Mouse (Mus musculus): Measurements from ENCODE around the gene Col9a2. TPM values are rescaled to one million over a fixed set of nuclear protein-coding genes. Genes with fewer than 3 reads are reported as not detected.
"Not testable (repeated sequence)": the region's sequence is repeated elsewhere in the genome, so short reads cannot be mapped to it uniquely, and the experiment has no call there.

Gene Col9a2
- polyA plus RNA-seq, 1 experiment from 2014 or later: 78.8 TPM

DNA sequence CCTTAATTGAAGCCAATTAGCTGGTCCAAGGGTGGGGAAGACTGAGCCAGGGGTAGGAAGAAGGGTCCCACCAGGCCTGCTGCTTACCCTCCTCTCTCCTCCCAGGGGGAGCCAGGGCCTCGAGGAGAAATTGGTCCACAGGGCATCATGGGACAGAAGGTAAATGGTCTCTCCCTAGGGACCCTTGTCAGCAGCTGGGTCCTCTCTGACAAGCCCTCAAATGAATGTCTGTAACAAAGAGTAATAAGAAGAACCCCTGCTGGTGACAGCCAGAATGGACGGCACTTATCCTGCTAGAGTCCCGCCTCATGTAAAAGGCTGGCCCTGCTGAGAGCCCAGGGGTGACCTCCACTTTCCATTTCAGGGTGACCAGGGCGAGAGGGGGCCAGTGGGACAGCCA, 12.7 kb downstream of the Col9a2 start:
- 23% methylated on average over 4 of the region's 4 CpGs for WGBS

DNA sequence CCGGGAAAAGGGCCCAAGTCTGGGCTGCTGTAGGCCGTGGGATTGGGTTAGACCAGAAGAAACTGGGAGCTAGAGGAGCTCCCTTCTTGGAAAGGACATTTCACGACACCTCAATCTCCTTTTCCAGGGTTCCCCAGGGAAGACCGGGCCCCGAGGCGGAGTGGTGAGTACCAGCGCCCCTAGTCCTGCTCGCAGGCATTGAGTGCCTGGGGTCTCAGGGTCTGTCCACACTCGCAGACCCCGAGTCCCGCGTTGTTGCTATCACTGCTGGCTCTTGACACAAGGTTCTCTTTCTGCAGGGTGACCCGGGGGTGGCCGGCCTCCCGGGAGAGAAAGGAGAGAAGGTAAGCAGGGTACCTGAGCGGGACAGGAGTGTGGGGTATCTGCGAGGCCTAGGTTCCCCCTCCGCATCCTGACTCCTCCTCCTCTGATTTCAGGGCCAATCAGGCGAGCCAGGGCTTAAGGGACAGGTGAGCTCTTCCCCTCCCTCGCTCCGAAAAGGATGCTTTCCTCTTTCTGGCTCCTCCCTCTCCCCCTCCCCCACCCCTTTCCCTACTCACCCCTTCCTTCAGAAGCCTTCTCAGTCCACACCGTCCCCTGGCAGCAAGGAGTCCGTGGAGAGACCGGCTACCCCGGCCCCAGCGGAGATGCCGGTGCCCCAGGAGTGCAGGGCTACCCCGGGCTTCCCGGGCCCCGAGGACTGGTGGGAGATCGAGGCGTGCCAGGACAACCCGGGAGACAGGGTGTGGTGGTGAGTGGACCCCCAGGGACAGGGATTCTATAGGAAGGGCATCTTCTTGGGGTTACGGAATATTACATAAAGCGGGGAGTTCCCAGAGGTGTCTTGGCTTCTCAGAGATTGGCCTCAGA, 13.5 kb downstream of the Col9a2 start:
- H3K4me3 ChIP-seq (replicated peaks): peak overlapping the region; percentile 24
- no peaks in the 10 kb centered on the region for H3K9me3 ChIP-seq
- peaks cover 59% of the 10 kb centered on the region for H3K36me3 ChIP-seq
- peak overlapping the region; percentile 44 for H3K4me2 ChIP-seq
- peaks cover 33% of the 10 kb centered on the region for H3K27me3 ChIP-seq
- 8% methylated on average over 35 of the region's 35 CpGs for WGBS
- H3K9ac ChIP-seq (replicated peaks): no peak overlapping the region
- ATAC-seq (ENCODE audit: insufficient number of reproducible peaks, insufficient read depth, low FRiP score, low TSS enrichment, low read depth): no peak; the same call in 1 of the 2 replicates
- no peak overlapping the region for H3K27ac ChIP-seq
- H3K4me1 ChIP-seq (replicated peaks): peaks cover 6% of the 10 kb centered on the region; the same call in 1 of the 2 replicates

More for the DNA sequence above, 12.7 kb downstream of the Col9a2 start:
- H3K4me2 ChIP-seq: no peak overlapping the region
- H3K4me1 ChIP-seq (replicated peaks): peaks cover 6% of the 10 kb centered on the region; the same call in 1 of the 2 replicates
- no peaks in the 10 kb centered on the region for H3K9me3 ChIP-seq
- peaks cover 59% of the 10 kb centered on the region for H3K36me3 ChIP-seq
- H3K4me3 ChIP-seq (replicated peaks): no peak overlapping the region
- peaks cover 33% of the 10 kb centered on the region for H3K27me3 ChIP-seq
- no peak overlapping the region for H3K27ac ChIP-seq
- no peak for ATAC-seq (ENCODE audit: insufficient number of reproducible peaks, insufficient read depth, low FRiP score, low TSS enrichment, low read depth)
- no peak overlapping the region for H3K9ac ChIP-seq (replicated peaks)

DNA sequence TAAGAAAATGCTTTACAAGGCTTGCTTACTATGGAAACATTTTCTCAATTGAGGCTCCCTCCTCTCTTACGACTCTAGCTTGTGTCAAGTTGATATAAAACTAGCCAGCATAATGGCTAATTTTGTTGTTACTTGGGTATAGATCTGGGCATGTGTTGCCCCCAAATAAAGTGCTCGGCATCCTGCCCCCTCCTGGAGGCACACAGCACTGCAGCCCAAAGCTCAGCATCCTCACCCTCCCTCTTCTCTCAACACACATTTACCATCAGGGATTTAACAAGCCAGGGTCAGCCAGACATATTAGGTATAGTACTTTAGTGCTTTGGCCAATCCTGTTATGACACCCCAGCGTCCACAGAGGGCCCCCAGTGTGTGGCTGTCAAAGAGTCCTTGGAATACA, 17.2 kb downstream of the Col9a2 start:
- peaks cover 57% of the 10 kb centered on the region for H3K36me3 ChIP-seq
- H3K9me3 ChIP-seq: no peaks in the 10 kb centered on the region
- H3K9ac ChIP-seq (replicated peaks): no peak overlapping the region
- H3K4me1 ChIP-seq (replicated peaks): peaks cover 6% of the 10 kb centered on the region; the same call in 1 of the 2 replicates
- H3K27me3 ChIP-seq: peaks cover 25% of the 10 kb centered on the region
- no peak overlapping the region for H3K4me3 ChIP-seq (replicated peaks)
- WGBS: 49% methylated on average over 3 of the region's 3 CpGs
- ATAC-seq (ENCODE audit: insufficient number of reproducible peaks, insufficient read depth, low FRiP score, low TSS enrichment, low read depth): no peak
- no peak overlapping the region for H3K27ac ChIP-seq
- no peak overlapping the region for H3K4me2 ChIP-seq

DNA sequence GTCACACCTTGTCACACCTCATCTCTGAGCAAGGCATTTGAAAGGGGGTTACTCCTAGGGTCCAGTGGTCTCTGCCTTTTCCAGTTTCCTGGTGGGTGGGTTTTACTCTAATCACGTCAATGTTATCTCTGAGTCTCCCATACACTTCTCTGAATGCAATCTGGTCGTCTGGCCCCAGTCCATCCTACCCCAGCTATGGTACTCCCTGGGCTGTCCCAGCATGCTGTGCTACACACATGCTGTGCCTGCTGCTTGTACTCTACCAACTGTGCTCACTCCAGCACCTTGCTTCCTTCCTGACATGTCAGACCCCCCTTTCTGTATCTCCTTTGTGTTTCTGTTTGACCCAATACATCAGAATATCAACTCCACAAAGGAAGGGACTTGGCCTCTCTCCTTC, 17.8 kb downstream of the Col9a2 start:
- no peak overlapping the region for H3K4me2 ChIP-seq
- peaks cover 18% of the 10 kb centered on the region for H3K27me3 ChIP-seq
- no peak overlapping the region for H3K27ac ChIP-seq
- peaks cover 6% of the 10 kb centered on the region; the same call in 1 of the 2 replicates for H3K4me1 ChIP-seq (replicated peaks)
- H3K36me3 ChIP-seq: peaks cover 55% of the 10 kb centered on the region
- H3K9ac ChIP-seq (replicated peaks): no peak overlapping the region
- H3K4me3 ChIP-seq (replicated peaks): no peak overlapping the region
- H3K9me3 ChIP-seq: no peaks in the 10 kb centered on the region
- ATAC-seq (ENCODE audit: insufficient number of reproducible peaks, insufficient read depth, low FRiP score, low TSS enrichment, low read depth): no peak; the same call in 1 of the 2 replicates
- 67% methylated on average over 2 of the region's 2 CpGs for WGBS

DNA sequence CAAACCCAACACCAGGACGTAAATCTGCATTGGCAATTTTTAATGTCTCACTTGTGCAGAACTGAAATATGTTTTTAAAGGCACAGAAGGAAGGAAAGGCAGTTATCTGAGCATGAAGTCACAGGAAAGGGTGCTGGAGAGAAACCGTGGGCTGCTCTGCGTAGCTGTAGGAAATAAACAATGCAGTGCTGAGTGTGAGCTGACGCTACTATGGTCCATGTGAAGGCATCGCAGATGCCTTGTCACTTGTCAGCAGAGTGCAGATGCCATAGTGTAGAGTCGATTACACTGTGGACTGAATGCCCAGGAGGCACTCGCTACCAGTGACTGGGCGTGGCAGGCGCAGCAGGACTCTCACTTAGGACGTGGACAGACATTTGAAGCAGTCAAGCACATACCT, 20.0 kb downstream of the Col9a2 start:
- not testable (repeated sequence) for ATAC-seq (ENCODE audit: insufficient number of reproducible peaks, insufficient read depth, low FRiP score, low TSS enrichment, low read depth); H3K9ac ChIP-seq (replicated peaks); H3K4me2 ChIP-seq; H3K4me3 ChIP-seq (replicated peaks); H3K27me3 ChIP-seq; H3K4me1 ChIP-seq (replicated peaks); H3K27ac ChIP-seq; H3K9me3 ChIP-seq
- WGBS: 89% methylated on average over 10 of the region's 10 CpGs
- peaks cover 54% of the 10 kb centered on the region for H3K36me3 ChIP-seq

DNA sequence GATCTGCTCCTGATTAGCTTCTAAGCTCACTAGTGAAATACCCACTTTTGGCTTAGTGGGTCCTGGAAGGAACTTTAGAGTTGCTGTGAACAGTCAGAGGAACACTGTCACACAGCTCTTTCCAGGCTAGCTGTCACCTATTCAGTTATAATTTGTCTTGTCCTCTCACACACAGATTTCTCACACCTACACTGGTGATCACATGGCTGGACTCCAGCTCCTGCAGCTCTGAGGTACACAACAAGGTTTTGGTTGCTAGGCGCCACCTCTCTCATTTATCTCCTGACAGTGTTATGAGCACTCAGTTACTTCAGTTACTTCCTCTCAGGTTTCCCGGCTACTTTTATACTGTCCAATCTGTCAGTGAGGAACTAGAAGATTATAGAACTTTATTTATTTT, 26.2 kb downstream of the Col9a2 start:
- Histone ChIP-seq H3K36me3 (peaks cover 76% of the 10 kb centered on the region), H3K4me2 (no peak overlapping the region), H3K9me3 (no peaks in the 10 kb centered on the region), H3K9ac (replicated peaks) (no peak overlapping the region), H3K27me3 (no peaks in the 10 kb centered on the region), H3K27ac (no peak overlapping the region), H3K4me3 (replicated peaks) (no peak overlapping the region), H3K4me1 (replicated peaks) (no peaks in the 10 kb centered on the region)
- ATAC-seq (ENCODE audit: insufficient number of reproducible peaks, insufficient read depth, low FRiP score, low TSS enrichment, low read depth): no peak
- 86% methylated on average over 2 of the region's 2 CpGs for WGBS

DNA sequence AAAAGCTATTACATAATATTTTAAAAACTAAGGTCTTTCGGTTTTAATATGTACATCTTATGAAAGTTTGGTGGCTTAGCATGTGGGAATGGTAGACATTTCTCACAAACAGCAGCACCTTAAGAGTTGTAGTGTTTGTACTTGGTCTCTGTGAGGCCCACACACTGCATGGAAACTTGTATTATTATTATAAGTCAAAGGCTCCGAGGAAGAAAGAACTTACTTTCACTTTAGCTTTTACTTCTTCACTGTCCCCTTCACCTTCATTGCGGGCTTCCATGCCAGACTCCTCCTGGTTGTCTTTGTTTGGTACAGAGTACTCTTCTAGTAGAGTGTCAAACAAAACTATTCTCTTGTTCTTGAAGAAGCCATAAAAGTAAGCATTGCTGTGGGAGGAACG, 35.1 kb downstream of the Col9a2 start:
- Histone ChIP-seq H3K27me3 (no peaks in the 10 kb centered on the region), H3K36me3 (peaks cover 88% of the 10 kb centered on the region), H3K27ac (no peak overlapping the region), H3K4me3 (replicated peaks) (no peak overlapping the region), H3K9ac (replicated peaks) (no peak overlapping the region), H3K4me1 (replicated peaks) (no peaks in the 10 kb centered on the region), H3K4me2 (no peak overlapping the region), H3K9me3 (no peaks in the 10 kb centered on the region)
- WGBS: 84% methylated on average over 4 of the region's 4 CpGs
- no peak for ATAC-seq (ENCODE audit: insufficient number of reproducible peaks, insufficient read depth, low FRiP score, low TSS enrichment, low read depth)

DNA sequence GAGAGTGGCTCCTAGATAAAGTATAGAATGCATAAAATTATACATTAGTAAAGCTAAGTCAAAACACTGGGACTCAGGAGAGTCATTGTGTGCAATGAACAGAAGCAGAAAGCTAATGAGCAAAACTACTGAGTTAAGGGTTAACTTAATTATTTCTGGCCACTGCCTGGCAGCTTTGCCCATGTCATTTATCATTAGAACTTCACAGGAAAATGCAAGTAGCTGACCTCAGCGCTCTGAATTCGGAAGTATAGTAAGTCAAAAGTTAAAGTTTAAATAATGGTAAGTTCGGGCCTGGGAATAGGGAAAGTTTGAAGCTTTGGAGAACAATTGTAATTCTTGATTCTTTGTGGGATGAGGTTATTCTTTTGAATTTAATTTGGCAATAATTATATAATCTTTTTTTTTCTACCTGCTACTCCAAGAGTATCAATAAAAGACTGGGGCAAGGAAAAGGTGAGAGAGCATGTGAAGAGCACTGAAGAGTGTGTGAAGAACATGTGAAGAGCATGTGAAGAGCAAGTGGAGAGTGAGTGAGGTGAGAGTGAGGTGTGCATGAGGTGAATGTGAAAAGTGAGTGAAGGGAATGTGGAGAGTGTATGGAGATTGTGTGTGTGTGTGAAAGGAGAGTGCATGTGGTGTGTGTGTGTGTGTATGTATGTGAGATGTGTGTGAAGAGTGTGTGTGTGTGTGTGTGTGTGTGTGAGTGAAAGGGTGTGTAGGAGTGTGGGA, 38.9 kb downstream of the Col9a2 start:
- Histone ChIP-seq H3K9ac (replicated peaks) (no peak overlapping the region), H3K27me3 (no peaks in the 10 kb centered on the region), H3K9me3 (no peaks in the 10 kb centered on the region), H3K36me3 (peaks cover 93% of the 10 kb centered on the region), H3K4me1 (replicated peaks) (no peaks in the 10 kb centered on the region), H3K4me2 (no peak overlapping the region), H3K4me3 (replicated peaks) (no peak overlapping the region), H3K27ac (no peak overlapping the region)
- ATAC-seq (ENCODE audit: insufficient number of reproducible peaks, insufficient read depth, low FRiP score, low TSS enrichment, low read depth): no peak
- 71% methylated on average over 3 of the region's 3 CpGs for WGBS

DNA sequence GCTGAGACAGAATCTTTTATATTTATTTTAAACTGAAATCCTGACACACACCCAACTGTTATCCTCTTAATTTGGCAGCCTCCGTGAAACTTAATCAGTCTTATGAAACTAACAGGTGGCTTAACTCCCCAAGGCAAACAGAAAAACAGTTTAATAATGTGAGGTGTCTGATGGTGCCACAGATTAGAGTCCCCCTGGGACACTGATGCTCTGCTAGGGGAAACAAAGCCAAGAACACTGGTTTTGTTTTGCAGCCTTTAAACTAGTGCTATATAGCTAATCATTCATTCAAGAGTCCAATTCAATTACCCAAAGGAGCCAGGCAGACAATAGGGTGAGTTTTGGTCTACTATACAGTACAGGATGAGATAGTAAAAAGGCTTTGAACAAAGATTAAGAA, 41.2 kb downstream of the Col9a2 start:
- H3K9me3 ChIP-seq: no peaks in the 10 kb centered on the region
- 86% methylated on average over 1 of the region's 1 CpGs for whole genome bisulfite sequencing
- H3K27ac ChIP-seq: no peak overlapping the region
- H3K9ac ChIP-seq (replicated peaks): no peak overlapping the region
- H3K4me3 ChIP-seq (replicated peaks): no peak overlapping the region
- H3K4me2 ChIP-seq: no peak overlapping the region
- peaks cover 92% of the 10 kb centered on the region for H3K36me3 ChIP-seq
- no peaks in the 10 kb centered on the region for H3K4me1 ChIP-seq (replicated peaks)
- H3K27me3 ChIP-seq: no peaks in the 10 kb centered on the region
- no peak for ATAC-seq (ENCODE audit: insufficient number of reproducible peaks, insufficient read depth, low FRiP score, low TSS enrichment, low read depth)

DNA sequence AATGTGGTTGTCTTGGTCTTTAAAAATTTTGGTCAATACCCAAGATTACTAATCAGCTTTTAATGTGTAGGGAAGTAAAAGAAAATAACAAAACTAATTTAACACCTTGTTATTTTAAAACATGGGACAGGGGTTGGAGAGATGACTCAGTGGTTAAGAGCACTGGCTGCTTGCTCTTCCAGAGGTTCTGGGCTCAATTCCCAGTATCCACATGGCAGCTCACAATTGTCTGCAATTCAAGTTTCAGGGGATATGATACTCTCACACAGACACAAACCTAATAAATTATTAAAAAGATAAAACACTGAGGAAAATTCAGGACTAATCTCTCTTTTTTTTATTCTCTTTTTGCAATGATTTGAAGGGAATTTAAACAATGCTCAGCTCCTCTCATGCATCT, 45.3 kb downstream of the Col9a2 start:
- Histone ChIP-seq H3K9me3 (no peaks in the 10 kb centered on the region), H3K9ac (replicated peaks) (no peak overlapping the region), H3K4me1 (replicated peaks) (no peaks in the 10 kb centered on the region), H3K27me3 (no peaks in the 10 kb centered on the region), H3K4me3 (replicated peaks) (no peak overlapping the region), H3K27ac (no peak overlapping the region), H3K4me2 (no peak overlapping the region), H3K36me3 (peaks cover 83% of the 10 kb centered on the region)
- ATAC-seq (ENCODE audit: insufficient number of reproducible peaks, insufficient read depth, low FRiP score, low TSS enrichment, low read depth): no peak

DNA sequence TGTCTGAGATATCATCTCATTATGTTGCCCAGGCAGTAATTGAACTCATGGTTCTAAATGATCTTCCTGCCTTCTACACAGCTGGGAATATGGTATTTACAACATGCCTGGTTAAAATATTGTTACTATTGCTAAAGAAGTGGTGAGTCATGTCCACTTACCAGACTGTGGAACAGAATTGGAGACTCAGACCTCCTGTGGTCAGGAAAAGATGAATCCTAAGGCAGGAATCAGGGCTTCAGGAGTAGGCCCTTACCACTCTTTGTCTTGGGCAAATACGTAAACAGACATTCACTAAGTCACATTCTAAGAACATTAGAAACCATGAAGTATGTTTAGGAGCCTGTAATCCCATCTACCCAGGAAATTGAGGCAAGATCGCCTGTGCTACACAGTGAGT, 49.5 kb downstream of the Col9a2 start:
- H3K36me3 ChIP-seq: peaks cover 84% of the 10 kb centered on the region
- no peak overlapping the region for H3K9ac ChIP-seq (replicated peaks)
- no peak overlapping the region for H3K4me3 ChIP-seq (replicated peaks)
- no peaks in the 10 kb centered on the region for H3K9me3 ChIP-seq
- H3K4me1 ChIP-seq (replicated peaks): no peaks in the 10 kb centered on the region
- no peak overlapping the region for H3K27ac ChIP-seq
- H3K4me2 ChIP-seq: no peak overlapping the region
- ATAC-seq (ENCODE audit: insufficient number of reproducible peaks, insufficient read depth, low FRiP score, low TSS enrichment, low read depth): no peak
- no peaks in the 10 kb centered on the region for H3K27me3 ChIP-seq
- WGBS: 90% methylated on average over 2 of the region's 2 CpGs
